Mouse (Mus musculus) midbrain, embryonic 15.5 days (tissue): ENCODE results near the gene Gm10300. TPM values are rescaled to one million over a fixed set of nuclear protein-coding genes. Genes with fewer than 3 reads are reported as not detected.

Experiments
- ATAC-seq: fragments of 200-750 bp; cut with Nextera tagmentation; replicated peaks from 2 replicates; pipeline ENCODE4 v1.8.0; 2017; ENCODE audit warnings: moderate TSS enrichment
- H3K27ac ChIP-seq: fragments of 300-500 bp; sonication (generic); 2 replicates; pipeline ENCODE4 v1.5.1; 2015; ENCODE audit warnings: mild to moderate bottlenecking, inconsistent platforms
- H3K27me3 ChIP-seq: fragments of 300-500 bp; sonication (generic); replicated peaks from 2 replicates; pipeline ENCODE4 v1.6.1; 2015; ENCODE audit warnings: inconsistent platforms
- H3K36me3 ChIP-seq: fragments of 300-500 bp; sonication (generic); replicated peaks from 2 replicates; pipeline ENCODE4 v1.6.1; 2015; ENCODE audit warnings: inconsistent platforms
- H3K4me1 ChIP-seq: fragments of 300-500 bp; sonication (generic); 2 replicates; pipeline ENCODE4 v1.6.1; 2015; ENCODE audit warnings: inconsistent platforms
- H3K4me2 ChIP-seq: fragments of 300-500 bp; sonication (generic); 2 replicates; pipeline ENCODE4 v1.6.1; 2015; ENCODE audit warnings: inconsistent platforms, mild to moderate bottlenecking, moderate library complexity
- H3K4me3 ChIP-seq: fragments of 300-500 bp; sonication (generic); 2 replicates; pipeline ENCODE4 v1.5.1; 2015; ENCODE audit warnings: mild to moderate bottlenecking, inconsistent platforms
- H3K9ac ChIP-seq: fragments of 300-500 bp; sonication (generic); 2 replicates; pipeline ENCODE4 v1.6.1; 2015; ENCODE audit warnings: mild to moderate bottlenecking, inconsistent platforms
- H3K9me3 ChIP-seq: fragments of 300-500 bp; sonication (generic); 2 replicates; pipeline ENCODE4 v1.6.1; 2016; ENCODE audit warnings: inconsistent platforms
- WGBS: fragments of 180-500 bp; shearing (Covaris S2); methylation state at CpG from one replicate; pipeline ENCODE4 v1.1.7; 2015; ENCODE audit warnings: mixed read lengths; 5-methylcytosine and 5-hydroxymethylcytosine counted together
- polyA plus RNA-seq: library from polyadenylated mRNA; unstranded; fragments of >200 nt; fragmentation: Nextera tagmentation; extraction: Ambion mirVana; gene quantifications from 2 replicates; pipeline ENCODE4 v1.2.1, GENCODE M21; 2015

Gm10300 gene
- 0.08 TPM in 1 of 2 replicates, not detected in the other for polyA plus RNA-seq

GRCm38 (mm10) chr4:132074077-132074932, at the start of gene Gm10300:
Gm10300 (plus strand) TSS chr4:132074697.
- ATAC-seq = peak; percentile 29
- Histone ChIP-seq H3K4me2 (peak within 1 kb of the TSS; percentile 100), H3K9me3 (no peaks in the 10 kb centered on the region), H3K4me3 (peak within 1 kb of the TSS; percentile 79), H3K27me3 (peaks cover 15% of the 10 kb centered on the region), H3K4me1 (peaks cover 22% of the 10 kb centered on the region), H3K9ac (peak within 1 kb of the TSS; percentile 54), H3K27ac (no peak within 1 kb of the TSS), H3K36me3 (no peaks in the 10 kb centered on the region)
- WGBS = under 1% methylated on average over 42 of the region's 42 CpGs

GRCm38 (mm10) chr4:132025264-132025663, 49.2 kb upstream of the Gm10300 start:
- peaks cover 10% of the 10 kb centered on the region; the same call in 1 of the 2 replicates for H3K4me1 ChIP-seq
- no peaks in the 10 kb centered on the region for H3K9me3 ChIP-seq
- no peak overlapping the region for H3K9ac ChIP-seq
- no peaks in the 10 kb centered on the region for H3K36me3 ChIP-seq
- no peak overlapping the region for H3K4me2 ChIP-seq
- 64% methylated on average over 2 of the region's 2 CpGs for WGBS
- H3K4me3 ChIP-seq = no peak overlapping the region
- H3K27me3 ChIP-seq = no peaks in the 10 kb centered on the region
- H3K27ac ChIP-seq = 0 out of 2 replicates have a peak overlapping the region, but pooled peaks have one; percentile 20
- no peak for ATAC-seq

- ATAC-seq = no peak
- Histone ChIP-seq H3K4me2 (no peak overlapping the region), H3K36me3 (no peaks in the 10 kb centered on the region), H3K9me3 (no peaks in the 10 kb centered on the region), H3K4me3 (no peak overlapping the region), H3K4me1 (peaks cover 10% of the 10 kb centered on the region; the same call in 1 of the 2 replicates), H3K27ac (no peak overlapping the region), H3K27me3 (no peaks in the 10 kb centered on the region), H3K9ac (no peak overlapping the region)
- WGBS = 28% methylated on average over 5 of the region's 5 CpGs
These were observed 48.6 kb upstream of the Gm10300 start for GRCm38 (mm10) chr4:132025738-132026527.

- H3K9me3 ChIP-seq = no peaks in the 10 kb centered on the region
- H3K4me2 ChIP-seq = no peak overlapping the region
- no peak overlapping the region for H3K4me3 ChIP-seq
- ATAC-seq = no peak
- H3K4me1 ChIP-seq = peaks cover 10% of the 10 kb centered on the region; the same call in 1 of the 2 replicates
- H3K27me3 ChIP-seq = no peaks in the 10 kb centered on the region
- no peaks in the 10 kb centered on the region for H3K36me3 ChIP-seq
- H3K27ac ChIP-seq = no peak overlapping the region
- WGBS = 88% methylated on average over 6 of the region's 6 CpGs
- no peak overlapping the region for H3K9ac ChIP-seq
These were observed 47.3 kb upstream of the Gm10300 start for GRCm38 (mm10) chr4:132027167-132027566.

- no peaks in the 10 kb centered on the region for H3K27me3 ChIP-seq
- no peak overlapping the region for H3K9ac ChIP-seq
- ATAC-seq = no peak
- H3K4me1 ChIP-seq = peaks cover 10% of the 10 kb centered on the region; the same call in 1 of the 2 replicates
- H3K4me3 ChIP-seq = no peak overlapping the region
- H3K27ac ChIP-seq = no peak overlapping the region
- no peaks in the 10 kb centered on the region for H3K36me3 ChIP-seq
- 95% methylated on average over 1 of the region's 1 CpGs for WGBS
- no peak overlapping the region for H3K4me2 ChIP-seq
- H3K9me3 ChIP-seq = no peaks in the 10 kb centered on the region
These were observed 46.7 kb upstream of the Gm10300 start for GRCm38 (mm10) chr4:132027806-132028205.

GRCm38 (mm10) chr4:132029851-132030741, 44.4 kb upstream of the Gm10300 start:
- 63% methylated on average over 10 of the region's 10 CpGs for WGBS
- H3K4me3 ChIP-seq = no peak overlapping the region
- H3K9ac ChIP-seq = no peak overlapping the region
- H3K9me3 ChIP-seq = no peaks in the 10 kb centered on the region
- no peaks in the 10 kb centered on the region for H3K36me3 ChIP-seq
- ATAC-seq = no peak
- no peaks in the 10 kb centered on the region for H3K27me3 ChIP-seq
- no peak overlapping the region for H3K27ac ChIP-seq
- peaks cover 11% of the 10 kb centered on the region; the same call in 1 of the 2 replicates for H3K4me1 ChIP-seq
- H3K4me2 ChIP-seq = no peak overlapping the region

- 89% methylated on average over 1 of the region's 1 CpGs for WGBS
- H3K9me3 ChIP-seq = no peaks in the 10 kb centered on the region
- H3K27me3 ChIP-seq = no peaks in the 10 kb centered on the region
- no peaks in the 10 kb centered on the region for H3K36me3 ChIP-seq
- no peak overlapping the region for H3K27ac ChIP-seq
- H3K4me3 ChIP-seq = no peak overlapping the region
- peaks cover 9% of the 10 kb centered on the region; the same call in 1 of the 2 replicates for H3K4me1 ChIP-seq
- no peak for ATAC-seq
- H3K9ac ChIP-seq = no peak overlapping the region
- H3K4me2 ChIP-seq = no peak overlapping the region
These were observed 41.3 kb upstream of the Gm10300 start for GRCm38 (mm10) chr4:132033183-132033582.

GRCm38 (mm10) chr4:132034242-132034641, 40.3 kb upstream of the Gm10300 start:
- ATAC-seq = no peak
- Histone ChIP-seq H3K36me3 (no peaks in the 10 kb centered on the region), H3K9me3 (no peaks in the 10 kb centered on the region), H3K9ac (no peak overlapping the region), H3K27me3 (no peaks in the 10 kb centered on the region), H3K4me2 (no peak overlapping the region), H3K4me1 (peaks cover 11% of the 10 kb centered on the region; the same call in 1 of the 2 replicates), H3K27ac (peak overlapping the region; percentile 29; the same call in 1 of the 2 replicates), H3K4me3 (no peak overlapping the region)
- 15% methylated on average over 2 of the region's 2 CpGs for WGBS

GRCm38 (mm10) chr4:132037137-132037536, 37.4 kb upstream of the Gm10300 start:
- Histone ChIP-seq H3K36me3 (no peaks in the 10 kb centered on the region), H3K9ac (no peak overlapping the region), H3K4me1 (peaks cover 19% of the 10 kb centered on the region), H3K4me3 (no peak overlapping the region), H3K27ac (no peak overlapping the region), H3K9me3 (no peaks in the 10 kb centered on the region), H3K27me3 (no peaks in the 10 kb centered on the region), H3K4me2 (no peak overlapping the region)
- 83% methylated on average over 5 of the region's 5 CpGs for WGBS
- ATAC-seq = no peak

GRCm38 (mm10) chr4:132037991-132038390, 36.5 kb upstream of the Gm10300 start:
- H3K9ac ChIP-seq = no peak overlapping the region
- no peak overlapping the region for H3K4me3 ChIP-seq
- no peak overlapping the region for H3K27ac ChIP-seq
- WGBS = 42% methylated on average over 7 of the region's 7 CpGs
- H3K27me3 ChIP-seq = no peaks in the 10 kb centered on the region
- H3K4me2 ChIP-seq = no peak overlapping the region
- no peak for ATAC-seq
- H3K4me1 ChIP-seq = peaks cover 22% of the 10 kb centered on the region
- no peaks in the 10 kb centered on the region for H3K9me3 ChIP-seq
- H3K36me3 ChIP-seq = no peaks in the 10 kb centered on the region

GRCm38 (mm10) chr4:132038809-132039208, 35.7 kb upstream of the Gm10300 start:
- WGBS = 73% methylated on average over 2 of the region's 2 CpGs
- no peaks in the 10 kb centered on the region for H3K9me3 ChIP-seq
- no peak for ATAC-seq
- H3K4me2 ChIP-seq = no peak overlapping the region
- no peaks in the 10 kb centered on the region for H3K36me3 ChIP-seq
- H3K27ac ChIP-seq = no peak overlapping the region
- no peaks in the 10 kb centered on the region for H3K27me3 ChIP-seq
- peaks cover 23% of the 10 kb centered on the region for H3K4me1 ChIP-seq
- no peak overlapping the region for H3K4me3 ChIP-seq
- no peak overlapping the region for H3K9ac ChIP-seq
